Mouse (Mus musculus) forebrain, embryonic 13.5 days (tissue): ENCODE results near the gene Trim31. TPM values are rescaled to one million over a fixed set of nuclear protein-coding genes. Genes with fewer than 3 reads are reported as not detected.
A peak's percentile ranks its signal among the peaks of the same experiment; 100 is the strongest.

Experiments
- ATAC-seq: fragments of 200-750 bp; cut with Nextera tagmentation; 2 replicates; pipeline ENCODE4 v1.8.0; 2017
- H3K27ac ChIP-seq: fragments of 300-500 bp; sonication (generic); 2 replicates; pipeline ENCODE4 v1.5.1; 2015; ENCODE audit warnings: inconsistent platforms, mild to moderate bottlenecking, moderate library complexity
- H3K27me3 ChIP-seq: fragments of 300-500 bp; sonication (generic); 2 replicates; pipeline ENCODE4 v1.6.1; 2015; ENCODE audit warnings: mild to moderate bottlenecking, inconsistent platforms
- H3K36me3 ChIP-seq: fragments of 300-500 bp; sonication (generic); 2 replicates; pipeline ENCODE4 v1.6.1; 2015; ENCODE audit warnings: mild to moderate bottlenecking, inconsistent platforms; ENCODE audit not compliant: poor library complexity, severe bottlenecking
- H3K4me1 ChIP-seq: fragments of 300-500 bp; sonication (generic); 2 replicates; pipeline ENCODE4 v1.6.1; 2015; ENCODE audit warnings: inconsistent platforms
- H3K4me2 ChIP-seq: fragments of 300-500 bp; sonication (generic); 2 replicates; pipeline ENCODE4 v1.6.1; 2015; ENCODE audit warnings: inconsistent platforms, mild to moderate bottlenecking, moderate library complexity
- H3K4me3 ChIP-seq: fragments of 300-500 bp; sonication (generic); 2 replicates; pipeline ENCODE4 v1.5.1; 2015; ENCODE audit warnings: mild to moderate bottlenecking, inconsistent platforms
- H3K9ac ChIP-seq: fragments of 300-500 bp; sonication (generic); 2 replicates; pipeline ENCODE4 v1.6.1; 2015; ENCODE audit warnings: mild to moderate bottlenecking, inconsistent platforms
- H3K9me3 ChIP-seq: fragments of 300-500 bp; sonication (generic); replicated peaks from 2 replicates; pipeline ENCODE4 v1.6.1; 2016; ENCODE audit warnings: inconsistent platforms
- WGBS: fragments of 180-500 bp; shearing (Covaris S2); methylation state at CpG from one replicate; pipeline ENCODE4 v1.1.7; 2015; 5-methylcytosine and 5-hydroxymethylcytosine counted together
- polyA plus RNA-seq: library from polyadenylated mRNA; unstranded; fragments of >200 nt; fragmentation: Nextera tagmentation; extraction: Ambion mirVana; gene quantifications from 2 replicates; pipeline ENCODE4 v1.2.1, GENCODE M21; 2015

Gene Trim31
- polyA plus RNA-seq, 1 experiment from 2014 or later: not detected

GRCm38 (mm10) chr17:36900691-36901090, 2.8 kb downstream of the Trim31 start:
- no peaks in the 10 kb centered on the region for H3K4me1 ChIP-seq
- H3K36me3 ChIP-seq: no peaks in the 10 kb centered on the region
- H3K9me3 ChIP-seq: no peaks in the 10 kb centered on the region
- no peaks in the 10 kb centered on the region for H3K27me3 ChIP-seq
- WGBS: 29% methylated on average over 1 of the region's 1 CpGs
- no peak overlapping the region for H3K9ac ChIP-seq
- no peak overlapping the region for H3K4me3 ChIP-seq
- H3K4me2 ChIP-seq: no peak overlapping the region
- no peak for ATAC-seq
- no peak overlapping the region for H3K27ac ChIP-seq

GRCm38 (mm10) chr17:36903651-36904050, 5.7 kb downstream of the Trim31 start:
- ATAC-seq: no peak

GRCm38 (mm10) chr17:36908235-36908634, 10.3 kb downstream of the Trim31 start:
- Histone ChIP-seq H3K9ac (no peak overlapping the region), H3K27me3 (no peaks in the 10 kb centered on the region), H3K4me2 (no peak overlapping the region), H3K36me3 (no peaks in the 10 kb centered on the region), H3K9me3 (no peaks in the 10 kb centered on the region), H3K4me1 (no peaks in the 10 kb centered on the region), H3K4me3 (no peak overlapping the region), H3K27ac (no peak overlapping the region)
- WGBS: 41% methylated on average over 1 of the region's 1 CpGs
- ATAC-seq: no peak

More at GRCm38 (mm10) chr17:36903651-36904050, 5.7 kb downstream of the Trim31 start:
- no peak overlapping the region for H3K4me3 ChIP-seq
- H3K36me3 ChIP-seq: no peaks in the 10 kb centered on the region
- H3K4me2 ChIP-seq: no peak overlapping the region
- H3K4me1 ChIP-seq: no peaks in the 10 kb centered on the region
- H3K27me3 ChIP-seq: no peaks in the 10 kb centered on the region
- no peak overlapping the region for H3K9ac ChIP-seq
- H3K9me3 ChIP-seq: no peaks in the 10 kb centered on the region
- H3K27ac ChIP-seq: no peak overlapping the region
- 75% methylated on average over 3 of the region's 3 CpGs for WGBS

GRCm38 (mm10) chr17:36909802-36910201, 11.9 kb downstream of the Trim31 start:
- H3K4me1 ChIP-seq: no peaks in the 10 kb centered on the region
- WGBS: 59% methylated on average over 4 of the region's 4 CpGs

DNA sequence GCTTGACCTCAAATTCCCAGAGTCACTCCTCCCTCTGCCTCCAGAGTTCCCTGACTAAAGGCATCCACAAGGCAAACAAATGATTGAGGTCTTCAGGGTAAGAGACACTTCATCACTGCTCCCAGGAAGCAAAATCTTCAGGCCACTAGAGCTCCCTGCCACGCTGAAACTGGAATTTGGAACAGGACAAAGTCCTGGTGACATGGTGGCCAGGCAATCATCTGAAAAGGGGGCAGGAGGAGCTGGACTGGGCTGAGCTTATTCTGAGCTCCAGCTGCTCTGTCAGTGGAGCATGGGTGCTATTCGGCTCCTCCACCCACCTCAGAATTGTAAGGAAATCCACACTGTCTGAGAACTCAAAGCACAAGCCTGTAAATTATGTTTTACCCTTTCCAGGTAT, 14.1 kb downstream of the Trim31 start:
- ATAC-seq: no peak
- H3K4me1 ChIP-seq: no peaks in the 10 kb centered on the region
- 83% methylated on average over 2 of the region's 2 CpGs for WGBS

More at GRCm38 (mm10) chr17:36909802-36910201, 11.9 kb downstream of the Trim31 start:
- Histone ChIP-seq H3K27me3 (no peaks in the 10 kb centered on the region), H3K27ac (no peak overlapping the region), H3K9me3 (no peaks in the 10 kb centered on the region), H3K4me2 (no peak overlapping the region), H3K9ac (no peak overlapping the region), H3K4me3 (no peak overlapping the region), H3K36me3 (no peaks in the 10 kb centered on the region)
- ATAC-seq: no peak

DNA sequence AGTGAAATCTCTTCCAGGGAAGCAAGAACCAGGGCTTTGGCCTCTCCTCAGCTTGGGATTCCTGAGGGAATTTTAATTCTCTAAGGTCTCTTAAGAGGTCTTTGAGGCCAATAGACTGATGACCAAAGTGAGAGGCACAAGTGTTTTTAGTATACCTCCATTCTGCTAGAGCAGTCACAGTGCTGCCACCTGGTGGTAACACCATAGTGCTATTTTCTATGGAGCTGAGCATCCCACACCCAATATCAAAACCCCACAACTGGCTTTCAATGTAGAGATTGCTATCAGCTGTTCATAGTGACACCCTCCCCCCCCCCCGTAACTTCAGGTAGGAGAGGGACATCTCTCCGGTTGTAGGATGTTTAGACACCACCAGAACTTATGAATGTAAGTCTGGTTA, 16.2 kb downstream of the Trim31 start:
- no peaks in the 10 kb centered on the region for H3K36me3 ChIP-seq
- WGBS: 17% methylated on average over 2 of the region's 2 CpGs

More for the DNA sequence above, 14.1 kb downstream of the Trim31 start:
- H3K4me2 ChIP-seq: no peak overlapping the region
- no peaks in the 10 kb centered on the region for H3K36me3 ChIP-seq
- H3K27me3 ChIP-seq: no peaks in the 10 kb centered on the region
- H3K9me3 ChIP-seq: no peaks in the 10 kb centered on the region
- H3K4me3 ChIP-seq: no peak overlapping the region
- no peak overlapping the region for H3K9ac ChIP-seq
- H3K27ac ChIP-seq: no peak overlapping the region

DNA sequence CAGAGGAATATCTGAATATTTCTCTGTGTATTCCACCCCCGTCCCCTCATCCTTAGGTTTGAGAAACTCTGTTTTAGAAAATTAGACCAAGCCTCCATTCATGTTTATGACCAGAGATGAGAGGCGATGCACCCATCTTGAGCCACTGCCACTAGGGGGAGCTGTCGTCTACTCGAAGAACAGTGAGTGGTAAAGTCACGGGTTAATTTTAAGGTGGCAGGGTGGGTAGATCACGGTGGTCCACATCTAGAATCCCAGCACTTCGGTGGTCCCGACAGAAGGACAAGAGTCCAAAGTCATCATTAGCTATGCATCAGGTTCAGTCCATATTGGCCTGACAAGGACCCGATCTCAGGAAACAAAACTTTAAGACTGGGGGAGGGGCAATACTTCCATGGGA, 17.2 kb downstream of the Trim31 start:
- Histone ChIP-seq H3K9ac (no peak overlapping the region), H3K4me3 (no peak overlapping the region), H3K4me1 (no peaks in the 10 kb centered on the region), H3K36me3 (no peaks in the 10 kb centered on the region), H3K9me3 (no peaks in the 10 kb centered on the region), H3K4me2 (no peak overlapping the region), H3K27me3 (no peaks in the 10 kb centered on the region), H3K27ac (no peak overlapping the region)
- WGBS: 17% methylated on average over 9 of the region's 9 CpGs
- ATAC-seq: peak; percentile 30; the same call in 1 of the 2 replicates

More for the DNA sequence above, 16.2 kb downstream of the Trim31 start:
- H3K9me3 ChIP-seq: no peaks in the 10 kb centered on the region
- H3K4me2 ChIP-seq: no peak overlapping the region
- H3K4me1 ChIP-seq: no peaks in the 10 kb centered on the region
- no peak overlapping the region for H3K4me3 ChIP-seq
- ATAC-seq: peak; percentile 55; the same call in 1 of the 2 replicates
- no peaks in the 10 kb centered on the region for H3K27me3 ChIP-seq
- H3K27ac ChIP-seq: no peak overlapping the region
- no peak overlapping the region for H3K9ac ChIP-seq

GRCm38 (mm10) chr17:36920239-36920638, 22.3 kb downstream of the Trim31 start:
- no peaks in the 10 kb centered on the region for H3K36me3 ChIP-seq
- no peak overlapping the region for H3K4me3 ChIP-seq
- no peak for ATAC-seq
- no peaks in the 10 kb centered on the region for H3K4me1 ChIP-seq
- no peak overlapping the region for H3K27ac ChIP-seq
- H3K4me2 ChIP-seq: no peak overlapping the region
- no peak overlapping the region for H3K9ac ChIP-seq
- no peaks in the 10 kb centered on the region for H3K27me3 ChIP-seq
- H3K9me3 ChIP-seq: no peaks in the 10 kb centered on the region
- 50% methylated on average over 15 of the region's 15 CpGs for WGBS

GRCm38 (mm10) chr17:36922715-36923114, 24.8 kb downstream of the Trim31 start:
- no peak for ATAC-seq
- no peak overlapping the region for H3K9ac ChIP-seq
- H3K27ac ChIP-seq: no peak overlapping the region
- H3K36me3 ChIP-seq: no peaks in the 10 kb centered on the region
- H3K4me2 ChIP-seq: no peak overlapping the region
- no peak overlapping the region for H3K4me3 ChIP-seq
- WGBS: 88% methylated on average over 4 of the region's 4 CpGs
- H3K4me1 ChIP-seq: no peaks in the 10 kb centered on the region
- no peaks in the 10 kb centered on the region for H3K9me3 ChIP-seq
- no peaks in the 10 kb centered on the region for H3K27me3 ChIP-seq

DNA sequence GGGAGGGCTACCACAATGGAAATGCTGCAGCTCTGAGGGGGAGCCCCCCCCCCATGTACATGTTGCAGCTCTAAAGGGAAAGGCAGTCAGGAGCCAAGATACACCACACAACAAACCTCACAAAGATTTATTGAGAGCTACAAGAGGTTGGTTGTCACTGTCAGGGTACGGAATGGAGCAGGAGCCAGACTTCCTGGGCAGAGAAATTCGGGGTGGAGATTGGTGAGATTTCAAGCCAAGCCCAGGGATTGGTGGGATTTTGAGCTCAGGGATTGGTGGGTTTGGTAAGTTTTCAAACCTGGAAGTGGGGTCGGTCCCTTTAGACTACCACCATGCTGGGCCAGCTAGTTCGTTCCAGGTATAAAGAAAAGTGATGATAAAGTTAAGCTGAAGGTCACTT, 25.6 kb downstream of the Trim31 start:
- no peaks in the 10 kb centered on the region for H3K36me3 ChIP-seq
- no peak overlapping the region for H3K4me3 ChIP-seq
- H3K4me1 ChIP-seq: no peaks in the 10 kb centered on the region
- ATAC-seq: no peak
- H3K27ac ChIP-seq: no peak overlapping the region
- 74% methylated on average over 4 of the region's 4 CpGs for WGBS
- H3K4me2 ChIP-seq: no peak overlapping the region
- H3K9me3 ChIP-seq: no peaks in the 10 kb centered on the region
- no peaks in the 10 kb centered on the region for H3K27me3 ChIP-seq
- H3K9ac ChIP-seq: no peak overlapping the region

- Histone ChIP-seq H3K9me3 (no peaks in the 10 kb centered on the region), H3K4me2 (no peak overlapping the region), H3K36me3 (no peaks in the 10 kb centered on the region), H3K4me1 (no peaks in the 10 kb centered on the region), H3K4me3 (no peak overlapping the region), H3K27me3 (no peaks in the 10 kb centered on the region), H3K27ac (no peak overlapping the region), H3K9ac (no peak overlapping the region)
- no peak for ATAC-seq
- WGBS: 70% methylated on average over 10 of the region's 10 CpGs
Measured at GRCm38 (mm10) chr17:36927496-36928120, 29.7 kb downstream of the Trim31 start.

GRCm38 (mm10) chr17:36929236-36929932, 31.5 kb downstream of the Trim31 start:
- Histone ChIP-seq H3K9ac (no peak overlapping the region), H3K27me3 (peaks cover 4% of the 10 kb centered on the region; the same call in 1 of the 2 replicates), H3K4me1 (no peaks in the 10 kb centered on the region), H3K4me3 (no peak overlapping the region), H3K27ac (no peak overlapping the region), H3K4me2 (no peak overlapping the region), H3K36me3 (no peaks in the 10 kb centered on the region), H3K9me3 (no peaks in the 10 kb centered on the region)
- 82% methylated on average over 12 of the region's 12 CpGs for WGBS
- ATAC-seq: no peak
